ENCODE assay signal across 8 mouse cellular contexts in the genomic region with DNA sequence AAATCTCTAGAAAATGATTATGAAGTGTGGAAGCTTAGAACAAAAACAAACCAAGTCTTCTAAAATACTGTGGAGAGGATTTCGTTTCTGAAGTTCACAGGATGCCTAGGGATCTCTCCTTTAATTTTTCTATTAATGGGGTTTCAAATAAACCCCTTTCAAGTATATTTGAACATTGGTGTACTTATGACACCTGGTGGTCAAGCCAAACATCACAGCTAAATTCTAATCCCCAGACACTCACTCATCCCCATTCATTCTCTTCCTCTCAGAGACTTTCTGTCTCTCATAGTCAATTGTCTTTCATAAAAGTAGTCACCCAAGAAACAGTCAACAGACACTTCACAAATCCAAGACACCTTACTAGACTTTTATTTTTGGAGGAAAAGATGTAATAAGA. TPM values are rescaled to one million over a fixed set of nuclear protein-coding genes. Genes with fewer than 3 reads are reported as not detected.
A peak's percentile ranks its signal among the peaks of the same experiment; 100 is the strongest.
DNase-seq lines count a peak whose midpoint lies in the region; ATAC-seq and TF ChIP-seq lines count a peak whose summit lies in the region.
"Had no signal": no experiment of that assay in that cellular context is flagged by ENCODE, and none has a peak within 500 bp of the region (broad histone marks: within the 10 kb centered on the region; RNA-seq: fewer than 3 reads in every experiment).

No protein-coding gene starts in this region.

- no peak for ATAC-seq in intestine, postnatal 0 days
- no peak for ATAC-seq in intestine, embryonic 15.5 days
- 0 out of 2 replicates have a peak, but pooled peaks have one; percentile 65 for ATAC-seq in common myeloid progenitor, adult 5-6 weeks (replicated peaks; ENCODE audit: low read depth, poor library complexity, severe bottlenecking)
- no peak for ATAC-seq in neural tube, embryonic 15.5 days (ENCODE audit: low FRiP score)
- ATAC-seq in forebrain, embryonic 13.5 days: no peak

- H3K36me3 ChIP-seq in intestine, postnatal 0 days (ENCODE audit: control insufficient read depth, insufficient read depth): no peaks in the 10 kb centered on the region
- H3K36me3 ChIP-seq in intestine, embryonic 15.5 days: no peaks in the 10 kb centered on the region
- H3K36me3 ChIP-seq in neural tube, embryonic 15.5 days: no peaks in the 10 kb centered on the region
- H3K36me3 ChIP-seq in forebrain, embryonic 13.5 days (ENCODE audit: poor library complexity, severe bottlenecking): no peaks in the 10 kb centered on the region
- H3K36me3 ChIP-seq: liver, embryonic 15.5 days had no signal

- no peak overlapping the region for H3K4me2 ChIP-seq in intestine, postnatal 0 days (replicated peaks; ENCODE audit: low read depth)
- no peak overlapping the region for H3K4me2 ChIP-seq in intestine, embryonic 15.5 days (replicated peaks)
- no peak overlapping the region for H3K4me2 ChIP-seq in neural tube, embryonic 15.5 days
- no peak overlapping the region for H3K4me2 ChIP-seq in forebrain, embryonic 13.5 days
- H3K4me2 ChIP-seq: liver, embryonic 15.5 days had no signal

- H3K27ac ChIP-seq in intestine, postnatal 0 days (ENCODE audit: low read depth, low read length): no peak overlapping the region
- no peak overlapping the region for H3K27ac ChIP-seq in intestine, embryonic 15.5 days
- H3K27ac ChIP-seq in neural tube, embryonic 15.5 days (replicated peaks): no peak overlapping the region
- H3K27ac ChIP-seq in forebrain, embryonic 13.5 days: no peak overlapping the region
- H3K27ac ChIP-seq: liver, embryonic 15.5 days had no signal

- H3K9ac ChIP-seq in intestine, postnatal 0 days (ENCODE audit: low read depth, low read length): no peak overlapping the region
- no peak overlapping the region for H3K9ac ChIP-seq in intestine, embryonic 15.5 days
- no peak overlapping the region for H3K9ac ChIP-seq in neural tube, embryonic 15.5 days (replicated peaks)
- no peak overlapping the region for H3K9ac ChIP-seq in forebrain, embryonic 13.5 days
- H3K9ac ChIP-seq: liver, embryonic 15.5 days had no signal

- TF ChIP-seq CTCF in intestine, postnatal 0 days (IDR thresholded peaks at IDR 0.05; ENCODE audit: low read depth): peak; percentile 49

- H3K9me3 ChIP-seq in intestine, postnatal 0 days (ENCODE audit: control insufficient read depth): no peaks in the 10 kb centered on the region
- no peaks in the 10 kb centered on the region for H3K9me3 ChIP-seq in intestine, embryonic 15.5 days
- H3K9me3 ChIP-seq in neural tube, embryonic 15.5 days (replicated peaks): no peaks in the 10 kb centered on the region
- H3K9me3 ChIP-seq in forebrain, embryonic 13.5 days (replicated peaks): no peaks in the 10 kb centered on the region
- H3K9me3 ChIP-seq: liver, embryonic 15.5 days had no signal

- WGBS in intestine, postnatal 0 days: 10% methylated on average over 1 of the region's 1 CpGs
- WGBS in intestine, embryonic 15.5 days: 6% methylated on average over 1 of the region's 1 CpGs
- 15% methylated on average over 1 of the region's 1 CpGs for WGBS in neural tube, embryonic 15.5 days
- WGBS in forebrain, embryonic 13.5 days: 8% methylated on average over 1 of the region's 1 CpGs

- DNase-seq in urinary bladder, postnatal 14 days (ENCODE audit: low spot score): peak; percentile 3
- DNase-seq in urinary bladder, postnatal 36 days (ENCODE audit: low spot score in 2 of 2): no peak

- H3K4me3 ChIP-seq in intestine, postnatal 0 days (ENCODE audit: low read depth, low read length): no peak overlapping the region
- H3K4me3 ChIP-seq in intestine, embryonic 15.5 days (replicated peaks): no peak overlapping the region
- no peak overlapping the region for H3K4me3 ChIP-seq in neural tube, embryonic 15.5 days (replicated peaks)
- H3K4me3 ChIP-seq in forebrain, embryonic 13.5 days: no peak overlapping the region
- H3K4me3 ChIP-seq: liver, embryonic 15.5 days had no signal

- H3K4me1 ChIP-seq in intestine, postnatal 0 days (replicated peaks; ENCODE audit: control insufficient read depth, insufficient read depth, low read length): no peaks in the 10 kb centered on the region
- no peaks in the 10 kb centered on the region for H3K4me1 ChIP-seq in intestine, embryonic 15.5 days (replicated peaks)
- H3K4me1 ChIP-seq in neural tube, embryonic 15.5 days: no peaks in the 10 kb centered on the region
- no peaks in the 10 kb centered on the region for H3K4me1 ChIP-seq in forebrain, embryonic 13.5 days
- H3K4me1 ChIP-seq: liver, embryonic 15.5 days had no signal

- H3K27me3 ChIP-seq in intestine, postnatal 0 days (replicated peaks; ENCODE audit: control insufficient read depth, insufficient read depth, low read length): no peaks in the 10 kb centered on the region
- H3K27me3 ChIP-seq in intestine, embryonic 15.5 days (replicated peaks): no peaks in the 10 kb centered on the region
- no peaks in the 10 kb centered on the region for H3K27me3 ChIP-seq in neural tube, embryonic 15.5 days (replicated peaks)
- no peaks in the 10 kb centered on the region for H3K27me3 ChIP-seq in forebrain, embryonic 13.5 days
- H3K27me3 ChIP-seq: liver, embryonic 15.5 days had no signal

RNA-seq across cellular contexts. Expression of a gene that starts 19.6 kb away (rescaled TPM):
- 0.18 and 0.31 TPM in 2 replicates for polyA plus RNA-seq in intestine, postnatal 0 days (2015; fragmentation: Nextera tagmentation; extraction: Ambion mirVana)
- polyA plus RNA-seq in intestine, embryonic 15.5 days (2015; fragmentation: Nextera tagmentation; extraction: Ambion mirVana): 0.35 and 0.59 TPM in 2 replicates
- 0.58 and 1.1 TPM in 2 replicates for total RNA-seq in common myeloid progenitor, adult 5-6 weeks (2017)
- 0.28 and 0.83 TPM in 2 replicates for polyA plus RNA-seq in neural tube, embryonic 15.5 days (2015; fragmentation: Nextera tagmentation; extraction: Ambion mirVana)
- polyA plus RNA-seq in forebrain, embryonic 13.5 days (2015; fragmentation: Nextera tagmentation; extraction: Ambion mirVana): 0.56 and 0.63 TPM in 2 replicates
